Mouse (Mus musculus) urinary bladder, postnatal 10 days (tissue): ENCODE measurements around the gene Fam180a.
"Not testable (repeated sequence)": the region's sequence is repeated elsewhere in the genome, so short reads cannot be mapped to it uniquely, and the experiment has no call there.

Source experiments
- DNase-seq: peaks from one replicate; pipeline ENCODE4 v3.0.0; 2022; ENCODE audit warnings: low spot score

Gene Fam180a

GRCm38 (mm10) chr6:35326111-35326515 lies at the start of gene Fam180a:
Gene Fam180a, minus strand, starts transcription at chr6:35326141.
- DNase-seq = no peak

DNA sequence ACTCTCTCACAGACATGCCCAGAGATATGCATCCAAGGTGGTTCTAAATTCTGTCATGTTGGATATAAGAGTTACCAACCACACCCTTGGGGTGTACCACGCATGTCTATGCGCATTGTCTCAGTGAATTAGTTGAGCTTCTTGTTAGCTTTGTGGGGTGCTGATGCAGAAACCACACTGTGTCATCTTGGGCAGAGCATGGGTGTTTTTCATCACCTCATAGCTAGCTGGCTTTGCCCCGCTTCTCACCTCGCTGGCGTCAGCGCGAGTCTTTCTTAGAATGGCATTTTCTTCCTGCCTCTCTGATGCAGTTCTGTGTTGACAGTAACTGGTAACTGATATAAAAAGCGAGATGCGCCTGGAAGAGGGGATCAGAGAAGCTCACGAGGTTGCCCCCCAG lies 48.1 kb upstream of the Fam180a start:
- DNase-seq = no peak

- DNase-seq = no peak
Observed at GRCm38 (mm10) chr6:35370356-35370755, 44.4 kb upstream of the Fam180a start.

DNA sequence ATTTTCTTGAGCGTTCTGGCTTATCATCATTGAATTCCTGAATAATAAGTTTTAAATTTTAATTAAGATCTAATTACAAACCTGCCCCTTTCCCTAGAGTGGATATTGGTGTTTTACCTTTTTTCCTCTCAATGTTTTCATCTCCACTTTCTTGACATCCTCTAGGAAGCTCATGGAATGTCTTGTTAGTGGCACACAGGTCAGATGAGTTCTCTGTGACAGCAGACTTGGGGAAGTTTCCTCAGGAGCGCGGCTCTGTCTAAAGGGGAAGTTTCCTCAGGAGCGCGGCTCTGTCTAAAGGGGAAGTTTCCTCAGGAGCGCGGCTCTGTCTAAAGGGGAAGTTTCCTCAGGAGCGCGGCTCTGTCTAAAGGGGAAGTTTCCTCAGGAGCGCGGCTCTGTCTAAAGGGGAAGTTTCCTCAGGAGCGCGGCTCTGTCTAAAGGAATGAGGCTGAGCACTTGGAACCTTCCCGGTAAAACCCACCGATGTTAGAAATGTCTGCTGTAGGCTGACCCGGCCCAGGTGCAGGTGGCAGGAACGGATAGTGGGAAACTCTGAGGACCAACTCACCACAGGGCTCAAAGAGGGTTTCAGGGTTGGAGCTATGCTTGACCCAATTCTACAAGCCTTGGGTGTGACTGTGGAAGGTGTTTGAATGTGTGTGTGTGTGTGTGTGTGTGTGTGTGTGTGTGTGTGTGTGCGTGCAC lies 43.8 kb upstream of the Fam180a start:
- not testable (repeated sequence) for DNase-seq

GRCm38 (mm10) chr6:35362596-35362995 lies 36.7 kb upstream of the Fam180a start:
- DNase-seq = no peak

GRCm38 (mm10) chr6:35355320-35355719 lies 29.4 kb upstream of the Fam180a start:
- no peak for DNase-seq

- DNase-seq = no peak
Observed at GRCm38 (mm10) chr6:35354622-35354998, 28.7 kb upstream of the Fam180a start.

DNA sequence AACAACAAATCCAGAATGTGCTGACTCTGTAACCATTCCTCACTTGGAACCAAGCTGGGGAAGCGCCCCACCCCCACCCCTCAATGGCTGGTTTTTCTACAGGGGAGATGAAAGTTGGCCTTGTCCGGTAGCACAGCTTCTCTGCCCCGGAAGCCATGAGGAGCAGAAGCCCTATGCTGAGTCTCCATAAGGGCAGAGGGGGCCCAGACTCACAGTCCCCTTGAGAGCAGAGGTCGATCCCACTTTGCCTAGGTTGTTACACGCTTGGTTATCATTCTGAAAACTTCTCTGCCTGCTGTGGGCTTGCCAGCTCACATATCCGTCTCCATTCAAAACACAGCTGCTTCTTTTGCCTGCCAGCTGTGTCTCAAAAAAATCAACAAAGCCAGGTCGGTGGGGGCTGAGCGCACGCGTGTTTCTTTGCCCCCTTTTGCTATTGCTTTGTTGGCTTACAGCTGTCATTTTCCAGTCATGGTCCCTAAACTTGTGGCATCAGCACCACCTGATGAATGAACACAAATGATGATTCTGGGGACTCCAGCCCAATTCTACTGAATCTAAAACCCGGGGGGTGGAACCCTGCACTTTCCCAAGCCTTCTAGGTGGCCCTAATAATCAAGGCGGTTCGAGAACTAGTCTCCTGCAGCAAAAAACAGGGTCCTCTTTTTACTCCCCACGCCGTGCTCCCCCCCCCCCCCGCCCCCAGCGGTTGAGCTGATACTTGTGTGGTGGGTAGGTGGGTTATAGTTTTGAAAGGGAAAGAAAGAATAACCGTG lies 28.1 kb upstream of the Fam180a start:
- no peak for DNase-seq

GRCm38 (mm10) chr6:35353416-35353815 lies 27.5 kb upstream of the Fam180a start:
- no peak for DNase-seq

GRCm38 (mm10) chr6:35352867-35353266 lies 26.9 kb upstream of the Fam180a start:
- no peak for DNase-seq

GRCm38 (mm10) chr6:35351826-35352225 lies 25.9 kb upstream of the Fam180a start:
- no peak for DNase-seq

- DNase-seq = no peak
Observed at GRCm38 (mm10) chr6:35349784-35350183, 23.8 kb upstream of the Fam180a start.

- no peak for DNase-seq
Observed at GRCm38 (mm10) chr6:35338640-35339039, 12.7 kb upstream of the Fam180a start.

- DNase-seq = no peak
Observed at GRCm38 (mm10) chr6:35337836-35338235, 11.9 kb upstream of the Fam180a start.

GRCm38 (mm10) chr6:35335452-35335851 lies 9.5 kb upstream of the Fam180a start:
- DNase-seq = no peak

- DNase-seq = no peak
Observed at GRCm38 (mm10) chr6:35334278-35334677, 8.3 kb upstream of the Fam180a start.

DNA sequence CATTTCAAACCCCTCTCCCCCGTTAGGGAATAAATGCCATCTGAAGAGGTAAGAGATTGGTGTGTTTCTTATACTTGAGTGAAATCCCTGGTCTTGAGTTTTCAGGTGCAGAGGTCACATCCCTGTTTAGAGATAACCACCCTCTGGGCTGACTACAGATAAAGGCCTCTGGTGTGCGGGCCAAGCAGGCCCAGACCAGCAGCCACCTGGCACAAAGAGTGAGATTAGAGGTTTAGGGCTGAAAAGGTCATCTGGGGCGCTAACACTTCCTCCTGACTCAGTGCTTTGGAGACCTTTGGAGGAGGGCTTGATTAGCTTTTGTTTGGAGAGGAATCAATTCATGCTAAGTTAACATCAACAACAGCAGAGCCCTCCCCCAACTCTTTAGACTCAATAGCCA lies 7.7 kb upstream of the Fam180a start:
- DNase-seq = no peak

GRCm38 (mm10) chr6:35330834-35331233 lies 4.9 kb upstream of the Fam180a start:
- DNase-seq = no peak

GRCm38 (mm10) chr6:35329956-35330355 lies 4.0 kb upstream of the Fam180a start:
- no peak for DNase-seq

- DNase-seq = no peak
Observed at GRCm38 (mm10) chr6:35324306-35324705, 1.6 kb downstream of the Fam180a start.

DNA sequence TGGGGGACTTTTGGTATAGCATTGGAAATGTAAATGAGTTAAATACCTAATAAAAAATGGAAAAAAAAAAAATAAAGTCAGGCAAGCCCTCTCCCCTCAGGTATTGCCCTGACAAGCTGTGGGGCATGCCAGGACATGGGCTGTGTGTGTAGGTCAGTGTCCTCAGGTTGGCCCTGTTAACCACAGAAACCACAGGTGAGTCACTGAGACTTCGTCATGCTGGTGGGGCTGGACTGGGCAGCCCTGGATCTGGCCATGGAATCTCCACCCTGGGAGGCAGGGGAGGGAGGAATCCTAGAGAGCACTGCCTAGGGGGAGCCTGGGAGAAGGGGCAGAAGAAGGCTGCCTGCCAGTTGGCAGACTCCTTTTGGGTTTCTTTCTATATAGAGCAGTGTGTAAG lies 2.9 kb downstream of the Fam180a start:
- DNase-seq = no peak

- DNase-seq = no peak
Observed at GRCm38 (mm10) chr6:35321105-35321504, 4.8 kb downstream of the Fam180a start.

DNA sequence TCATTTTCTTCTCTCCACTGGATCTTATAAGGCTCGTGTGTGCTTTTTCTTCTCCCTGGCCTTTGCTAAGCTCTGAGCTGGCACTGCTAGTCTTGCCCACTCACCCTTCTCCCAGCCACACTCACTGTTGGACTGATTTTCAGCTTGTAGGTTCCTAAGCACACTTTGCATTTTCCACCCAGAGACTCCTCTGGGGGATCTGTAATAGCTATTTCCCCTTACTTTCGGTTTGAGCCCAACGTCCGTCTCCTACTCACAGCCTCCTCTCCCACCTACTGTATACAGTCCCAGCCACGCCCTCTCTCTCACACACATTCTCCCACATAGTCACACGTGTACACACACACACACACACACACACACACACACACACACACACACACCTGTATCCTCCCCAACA lies 6.1 kb downstream of the Fam180a start:
- no peak for DNase-seq

GRCm38 (mm10) chr6:35313520-35313919 lies 12.4 kb downstream of the Fam180a start:
- no peak for DNase-seq
